Mouse (Mus musculus): ENCODE results near the gene Lrpprc.

DNA sequence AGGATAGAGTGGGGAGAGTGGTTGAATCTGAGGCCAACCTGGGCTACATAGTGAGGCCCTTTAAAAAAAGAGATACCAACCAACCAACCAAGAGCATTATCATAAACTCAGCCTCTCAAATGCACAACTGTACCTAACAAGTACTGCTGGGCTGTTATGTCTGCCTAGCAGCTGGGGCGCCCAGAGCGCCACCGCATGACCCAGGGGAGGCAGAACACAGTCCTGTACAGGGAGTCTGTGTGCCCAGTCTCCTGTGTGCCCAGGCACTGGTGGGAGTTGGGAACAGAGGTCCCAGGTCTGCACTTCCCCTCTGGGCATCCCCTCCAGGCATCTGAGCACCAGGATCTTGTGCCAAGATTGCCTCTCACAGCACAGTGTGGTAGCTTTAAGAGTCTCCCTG, 65.4 kb downstream of the Lrpprc start:
- TF ChIP-seq CTCF (IDR thresholded peaks at IDR 0.05; ENCODE audit: borderline replicate concordance, insufficient read depth, low read depth, low read length) (no peak), POLR2A (IDR thresholded peaks at IDR 0.05; ENCODE audit: borderline replicate concordance, insufficient read depth, low read length) (no peak)

Data from cerebellum, adult 2 months (tissue).